Mouse (Mus musculus): ENCODE results near the gene Cdca7. TPM values are rescaled to one million over a fixed set of nuclear protein-coding genes. Genes with fewer than 3 reads are reported as not detected.

Gene Cdca7
- total RNA-seq, 1 experiment, result 94.1 TPM

- Histone ChIP-seq H3K4me1 (ENCODE audit: control insufficient read depth in 2 of 2, insufficient read depth in 2 of 2, low read length in 2 of 2, poor library complexity in 1 of 2) (no peaks in the 10 kb centered on the region; a peak in 1 of 4 replicates), H3K4me3 (ENCODE audit: insufficient read depth in 1 of 2, low read depth in 1 of 2, low read length in 2 of 2, poor library complexity in 1 of 2, severe bottlenecking in 1 of 2) (no peak overlapping the region), H3K9ac (ENCODE audit: insufficient read depth, low read depth, low read length, poor library complexity, severe bottlenecking) (no peak overlapping the region), H3K27ac (ENCODE audit: insufficient read depth, low read depth, low read length, poor library complexity, severe bottlenecking) (no peak overlapping the region), H3K36me3 (ENCODE audit: control insufficient read depth, insufficient read depth, low read length, poor library complexity, severe bottlenecking) (no peaks in the 10 kb centered on the region), H3K9me3 (ENCODE audit: control insufficient read depth, insufficient read depth, low read depth, low read length) (no peaks in the 10 kb centered on the region)
- no peak for DNase-seq (ENCODE audit: low read depth, low spot score)
- in situ Hi-C loops (cut with MboI; ENCODE audit: low sequenced_read_pairs in 2 of 2, unreplicated experiment in 2 of 2), result no loop called here
- no peak for TF ChIP-seq HCFC1 (IDR thresholded peaks at IDR 0.05; ENCODE audit: borderline replicate concordance, insufficient read depth, low read length)
- no peak for TF ChIP-seq ZNF384 (IDR thresholded peaks at IDR 0.05; ENCODE audit: low read depth, low read length)
- no peak for TF ChIP-seq CHD2 (IDR thresholded peaks at IDR 0.05; ENCODE audit: low read depth, low read length)
- TF ChIP-seq ZC3H11A (IDR thresholded peaks at IDR 0.05; ENCODE audit: borderline replicate concordance, low read depth, low read length), result no peak
- TF ChIP-seq MAFK (IDR thresholded peaks at IDR 0.05; ENCODE audit: insufficient read depth, low read depth, low read length), result no peak
These were observed 34.9 kb upstream of the Cdca7 start for GRCm38 (mm10) chr2:72441010-72441409.

GRCm38 (mm10) chr2:72442825-72443224 is 33.1 kb upstream of the Cdca7 start:
- peaks cover 2 to 10% of the 10 kb centered on the region in 2 experiments; a peak in 3 of 4 replicates for H3K4me1 ChIP-seq (ENCODE audit: control insufficient read depth in 2 of 2, insufficient read depth in 2 of 2, low read length in 2 of 2, poor library complexity in 1 of 2)
- H3K9ac ChIP-seq (ENCODE audit: insufficient read depth, low read depth, low read length, poor library complexity, severe bottlenecking), result no peak overlapping the region
- DNase-seq (ENCODE audit: low read depth, low spot score), result no peak
- H3K4me3 ChIP-seq (ENCODE audit: insufficient read depth in 1 of 2, low read depth in 1 of 2, low read length in 2 of 2, poor library complexity in 1 of 2, severe bottlenecking in 1 of 2), result no peak overlapping the region
- H3K36me3 ChIP-seq (ENCODE audit: control insufficient read depth, insufficient read depth, low read length, poor library complexity, severe bottlenecking), result no peaks in the 10 kb centered on the region
- no peak for TF ChIP-seq HCFC1 (IDR thresholded peaks at IDR 0.05; ENCODE audit: borderline replicate concordance, insufficient read depth, low read length)
- no peak for TF ChIP-seq MAFK (IDR thresholded peaks at IDR 0.05; ENCODE audit: insufficient read depth, low read depth, low read length)
- no peak for TF ChIP-seq ZC3H11A (IDR thresholded peaks at IDR 0.05; ENCODE audit: borderline replicate concordance, low read depth, low read length)
- TF ChIP-seq CHD2 (IDR thresholded peaks at IDR 0.05; ENCODE audit: low read depth, low read length), result no peak
- no peak for TF ChIP-seq ZNF384 (IDR thresholded peaks at IDR 0.05; ENCODE audit: low read depth, low read length)
- no peaks in the 10 kb centered on the region for H3K9me3 ChIP-seq (ENCODE audit: control insufficient read depth, insufficient read depth, low read depth, low read length)
- H3K27ac ChIP-seq (ENCODE audit: insufficient read depth, low read depth, low read length, poor library complexity, severe bottlenecking), result no peak overlapping the region
- in situ Hi-C loops (cut with MboI; ENCODE audit: low sequenced_read_pairs in 2 of 2, unreplicated experiment in 2 of 2), result no loop called here

GRCm38 (mm10) chr2:72443960-72444359 is 32.0 kb upstream of the Cdca7 start:
- H3K9ac ChIP-seq (ENCODE audit: insufficient read depth, low read depth, low read length, poor library complexity, severe bottlenecking), result no peak overlapping the region
- H3K27ac ChIP-seq (ENCODE audit: insufficient read depth, low read depth, low read length, poor library complexity, severe bottlenecking), result no peak overlapping the region
- DNase-seq (ENCODE audit: low read depth, low spot score), result no peak
- in situ Hi-C loops (cut with MboI; ENCODE audit: low sequenced_read_pairs in 2 of 2, unreplicated experiment in 2 of 2), result no loop called here
- H3K9me3 ChIP-seq (ENCODE audit: control insufficient read depth, insufficient read depth, low read depth, low read length), result no peaks in the 10 kb centered on the region
- H3K36me3 ChIP-seq (ENCODE audit: control insufficient read depth, insufficient read depth, low read length, poor library complexity, severe bottlenecking), result no peaks in the 10 kb centered on the region
- no peak overlapping the region for H3K4me3 ChIP-seq (ENCODE audit: insufficient read depth in 1 of 2, low read depth in 1 of 2, low read length in 2 of 2, poor library complexity in 1 of 2, severe bottlenecking in 1 of 2)
- peaks cover 2 to 12% of the 10 kb centered on the region in 2 experiments; a peak in 3 of 4 replicates for H3K4me1 ChIP-seq (ENCODE audit: control insufficient read depth in 2 of 2, insufficient read depth in 2 of 2, low read length in 2 of 2, poor library complexity in 1 of 2)
- TF ChIP-seq ZC3H11A (IDR thresholded peaks at IDR 0.05; ENCODE audit: borderline replicate concordance, low read depth, low read length) (no peak), MAFK (IDR thresholded peaks at IDR 0.05; ENCODE audit: insufficient read depth, low read depth, low read length) (no peak), ZNF384 (IDR thresholded peaks at IDR 0.05; ENCODE audit: low read depth, low read length) (no peak), HCFC1 (IDR thresholded peaks at IDR 0.05; ENCODE audit: borderline replicate concordance, insufficient read depth, low read length) (no peak), CHD2 (IDR thresholded peaks at IDR 0.05; ENCODE audit: low read depth, low read length) (no peak)

GRCm38 (mm10) chr2:72446106-72446505 is 29.9 kb upstream of the Cdca7 start:
- in situ Hi-C loops (cut with MboI; ENCODE audit: low sequenced_read_pairs in 2 of 2, unreplicated experiment in 2 of 2), result no loop called here
- Histone ChIP-seq H3K9ac (ENCODE audit: insufficient read depth, low read depth, low read length, poor library complexity, severe bottlenecking) (no peak overlapping the region), H3K4me3 (ENCODE audit: insufficient read depth in 1 of 2, low read depth in 1 of 2, low read length in 2 of 2, poor library complexity in 1 of 2, severe bottlenecking in 1 of 2) (no peak overlapping the region), H3K4me1 (ENCODE audit: control insufficient read depth in 2 of 2, insufficient read depth in 2 of 2, low read length in 2 of 2, poor library complexity in 1 of 2) (peaks cover 2 to 23% of the 10 kb centered on the region in 2 experiments; a peak in 3 of 4 replicates), H3K9me3 (ENCODE audit: control insufficient read depth, insufficient read depth, low read depth, low read length) (no peaks in the 10 kb centered on the region), H3K36me3 (ENCODE audit: control insufficient read depth, insufficient read depth, low read length, poor library complexity, severe bottlenecking) (no peaks in the 10 kb centered on the region), H3K27ac (ENCODE audit: insufficient read depth, low read depth, low read length, poor library complexity, severe bottlenecking) (peak overlapping the region; percentile 21; the same call in 1 of the 2 replicates)
- DNase-seq (ENCODE audit: low read depth, low spot score), result no peak
- no peak for TF ChIP-seq MAFK (IDR thresholded peaks at IDR 0.05; ENCODE audit: insufficient read depth, low read depth, low read length)
- no peak for TF ChIP-seq HCFC1 (IDR thresholded peaks at IDR 0.05; ENCODE audit: borderline replicate concordance, insufficient read depth, low read length)
- TF ChIP-seq CHD2 (IDR thresholded peaks at IDR 0.05; ENCODE audit: low read depth, low read length), result no peak
- no peak for TF ChIP-seq ZC3H11A (IDR thresholded peaks at IDR 0.05; ENCODE audit: borderline replicate concordance, low read depth, low read length)
- TF ChIP-seq ZNF384 (IDR thresholded peaks at IDR 0.05; ENCODE audit: low read depth, low read length), result no peak
